Mouse (Mus musculus): ENCODE measurements around the gene Kantr. TPM values are rescaled to one million over a fixed set of nuclear protein-coding genes. Genes with fewer than 3 reads are reported as not detected.
"Not testable (repeated sequence)": the region's sequence is repeated elsewhere in the genome, so short reads cannot be mapped to it uniquely, and the experiment has no call there.

Kantr gene
- total RNA-seq, 2 experiments from 2014 or later, result 51.1 to 55.2 TPM

GRCm38 (mm10) chrX:152287026-152287425 lies 40.3 kb downstream of the Kantr start:
- not testable (repeated sequence) for DNase-seq (ENCODE audit: low spot score in 2 of 2)

GRCm38 (mm10) chrX:152284746-152285145 lies 42.5 kb downstream of the Kantr start:
- no peak for DNase-seq (ENCODE audit: low spot score in 2 of 2)

GRCm38 (mm10) chrX:152279384-152279783 lies 47.9 kb downstream of the Kantr start:
- no peak for DNase-seq (ENCODE audit: low spot score in 2 of 2)

GRCm38 (mm10) chrX:152271189-152271588 lies 56.1 kb downstream of the Kantr start:
- no peak for DNase-seq (ENCODE audit: low spot score in 2 of 2)

Other genes starting within 250 kb of the Kantr start
- gene Iqsec2, start 183.2 kb downstream of the Kantr start, total RNA-seq (2021), result 100 to 1,000 TPM; 157 to 175 TPM
- gene Kdm5c, start 94.5 kb downstream of the Kantr start, total RNA-seq (2021), result 10 to 100 TPM; 45.4 to 79.6 TPM
- gene Tspyl2, start 14.9 kb upstream of the Kantr start, total RNA-seq (2021), result 100 to 1,000 TPM; 110 to 121 TPM
- 10 to 100 TPM; 12.0 to 14.4 TPM for gene Gpr173, start 41.2 kb upstream of the Kantr start, total RNA-seq (2021)
- not detected for gene Cldn34a, start 235.8 kb upstream of the Kantr start, total RNA-seq (2021)